Mouse (Mus musculus): ENCODE results near the gene Dlx3. TPM values are rescaled to one million over a fixed set of nuclear protein-coding genes. Genes with fewer than 3 reads are reported as not detected.

The Dlx3 gene
- total RNA-seq (2022): under 1 TPM in 1 of 4 experiments, not detected in 3; 0.12 TPM

- no peak for DNase-seq (ENCODE audit: low spot score in 2 of 2)
These were observed at the start of gene Dlx3 for GRCm38 (mm10) chr11:95119990-95120632. Dlx3 (plus strand) TSS chr11:95120119.

- no peak for DNase-seq (ENCODE audit: low spot score in 2 of 2)
These were observed 49.5 kb upstream of the Dlx3 start for GRCm38 (mm10) chr11:95070140-95071107.

- no peak for DNase-seq (ENCODE audit: low spot score in 2 of 2)
These were observed 48.7 kb upstream of the Dlx3 start for GRCm38 (mm10) chr11:95071266-95071665.

- DNase-seq (ENCODE audit: low spot score in 2 of 2): no peak
These were observed 47.8 kb upstream of the Dlx3 start for GRCm38 (mm10) chr11:95072136-95072535.

GRCm38 (mm10) chr11:95072804-95073203 lies 47.1 kb upstream of the Dlx3 start:
- DNase-seq (ENCODE audit: low spot score in 2 of 2): no peak

- no peak for DNase-seq (ENCODE audit: low spot score in 2 of 2)
These were observed 46.1 kb upstream of the Dlx3 start for GRCm38 (mm10) chr11:95073835-95074234.

GRCm38 (mm10) chr11:95074694-95075093 lies 45.2 kb upstream of the Dlx3 start:
- no peak for DNase-seq (ENCODE audit: low spot score in 2 of 2)

GRCm38 (mm10) chr11:95075197-95076040 lies 44.5 kb upstream of the Dlx3 start:
- no peak for DNase-seq (ENCODE audit: low spot score in 2 of 2)

GRCm38 (mm10) chr11:95076041-95076535 lies 43.8 kb upstream of the Dlx3 start:
- DNase-seq (ENCODE audit: low spot score in 2 of 2): peak; percentile 25 to 39

- peak; percentile 23 to 32 for DNase-seq (ENCODE audit: low spot score in 2 of 2)
These were observed 43.3 kb upstream of the Dlx3 start, which contains the start of gene Itga3 for GRCm38 (mm10) chr11:95076536-95077111. Itga3 (minus strand) TSS chr11:95076801.

GRCm38 (mm10) chr11:95077956-95078355 lies 42.0 kb upstream of the Dlx3 start:
- DNase-seq (ENCODE audit: low spot score in 2 of 2): no peak

- DNase-seq (ENCODE audit: low spot score in 2 of 2): no peak
These were observed 40.6 kb upstream of the Dlx3 start for GRCm38 (mm10) chr11:95079256-95079875.

GRCm38 (mm10) chr11:95080783-95081182 lies 39.1 kb upstream of the Dlx3 start:
- no peak for DNase-seq (ENCODE audit: low spot score in 2 of 2)

- no peak for DNase-seq (ENCODE audit: low spot score in 2 of 2)
These were observed 37.0 kb upstream of the Dlx3 start for GRCm38 (mm10) chr11:95082896-95083295.

GRCm38 (mm10) chr11:95084175-95084574 lies 35.7 kb upstream of the Dlx3 start:
- DNase-seq (ENCODE audit: low spot score in 2 of 2): no peak

- no peak for DNase-seq (ENCODE audit: low spot score in 2 of 2)
These were observed 35.0 kb upstream of the Dlx3 start for GRCm38 (mm10) chr11:95084811-95085382.

- DNase-seq (ENCODE audit: low spot score in 2 of 2): no peak
These were observed 34.2 kb upstream of the Dlx3 start for GRCm38 (mm10) chr11:95085710-95086109.

- DNase-seq (ENCODE audit: low spot score in 2 of 2): no peak
These were observed 33.7 kb upstream of the Dlx3 start for GRCm38 (mm10) chr11:95086229-95086628.

- DNase-seq (ENCODE audit: low spot score in 2 of 2): no peak
These were observed 32.4 kb upstream of the Dlx3 start for GRCm38 (mm10) chr11:95087301-95088228.

Data from layer of hippocampus, adult 8-10 months (tissue).